Mouse (Mus musculus): ENCODE measurements around the gene Lipn. TPM values are rescaled to one million over a fixed set of nuclear protein-coding genes. Genes with fewer than 3 reads are reported as not detected.

The Lipn gene
- total RNA-seq (2023), result not detected in 4 replicates

DNA sequence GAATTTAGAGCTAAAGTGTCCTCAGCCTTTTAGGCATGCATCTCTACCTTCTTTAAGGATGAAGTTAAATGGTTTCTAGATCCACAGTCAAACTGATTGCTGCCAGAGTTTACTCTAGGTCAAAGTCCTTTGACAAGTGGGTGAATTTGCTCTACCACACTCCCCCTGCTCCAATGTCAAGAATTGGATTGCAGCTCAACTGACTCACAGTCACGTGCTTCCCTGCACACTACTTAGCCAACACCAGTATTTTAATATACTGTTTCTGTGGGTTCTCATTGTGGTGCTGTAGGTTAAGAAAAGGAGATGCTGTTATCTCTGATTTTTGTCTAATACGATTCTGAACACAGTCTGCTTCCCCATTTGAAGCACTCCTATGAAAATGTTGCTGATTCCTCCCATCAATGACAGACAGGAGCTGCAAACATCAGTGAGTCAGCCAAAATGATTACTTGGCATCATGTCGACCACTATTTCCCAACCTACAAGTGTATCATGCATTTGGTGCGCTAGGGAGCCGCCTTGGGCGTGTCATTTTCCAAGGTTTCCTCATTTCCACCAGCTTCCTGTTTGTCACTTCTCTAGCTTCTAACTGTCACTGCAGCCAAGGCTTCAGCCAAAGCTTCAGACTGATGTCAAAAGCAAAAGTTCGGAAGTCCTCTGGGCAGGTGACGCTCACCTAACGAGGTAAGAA is at the start of gene Lipn:
TSS of gene Lipn (plus strand) at position 580 of the 694 bp plus-strand sequence.

DNA sequence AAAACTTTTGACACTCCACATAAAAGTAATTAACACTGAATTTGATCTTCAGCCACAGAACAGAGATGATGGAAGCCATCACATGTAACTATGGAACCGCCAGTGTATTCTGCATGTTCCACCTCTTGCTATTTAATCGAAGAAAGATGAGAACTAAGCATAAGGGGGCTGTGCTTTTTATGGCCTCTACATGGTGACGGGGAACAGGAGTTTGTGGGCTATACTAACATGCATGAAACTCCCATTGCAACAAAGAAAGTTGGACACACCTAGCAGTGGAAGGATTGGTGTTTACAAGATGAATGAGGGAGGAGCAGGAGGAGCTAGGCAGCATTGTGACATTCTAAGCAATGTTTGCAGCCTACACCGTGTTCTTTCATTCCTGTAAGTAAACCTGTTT is 33.5 kb downstream of the Lipn start, which contains the start of gene Lipm:
TSS of gene Lipm (plus strand) at position 301 of the 400 bp plus-strand sequence.

Other genes with a start within 250 kb of the Lipn start
- not detected in 4 replicates for gene Lipf, start 106.2 kb upstream of the Lipn start, total RNA-seq (2023)
- not detected in 4 replicates for gene Lipk, start 59.1 kb upstream of the Lipn start, total RNA-seq (2023)
- not detected in 4 replicates for gene Lipm, start 33.6 kb downstream of the Lipn start, total RNA-seq (2023)
- 0.33 to 0.58 TPM (median 0.45 TPM) in 4 replicates for gene Ankrd22, start 98.7 kb downstream of the Lipn start, total RNA-seq (2023)
- 37.2 to 42.8 TPM (median 38.7 TPM) in 4 replicates for gene Stambpl1, start 124.9 kb downstream of the Lipn start, total RNA-seq (2023)
- gene Acta2, start 188.2 kb downstream of the Lipn start, total RNA-seq (2023), result 0.27 to 1.1 TPM (median 0.35 TPM) in 4 replicates
- 2.6 to 4.1 TPM (median 3.2 TPM) in 4 replicates for gene Fas, start 223.3 kb downstream of the Lipn start, total RNA-seq (2023)